Mouse (Mus musculus) liver, postnatal 0 days (tissue): Measurements from ENCODE around the gene Tcam1.

Source experiments
- CTCF ChIP-seq: sonication (generic); IDR thresholded peaks from 2 replicates; pipeline ENCODE4 v1.5.1; 2016; ENCODE audit warnings: antibody characterized with exemption, low read depth
- EP300 ChIP-seq: IDR thresholded peaks from 2 replicates; pipeline ENCODE4 v1.6.1; 2016; ENCODE audit warnings: antibody characterized with exemption, low read depth, mild to moderate bottlenecking

DNA sequence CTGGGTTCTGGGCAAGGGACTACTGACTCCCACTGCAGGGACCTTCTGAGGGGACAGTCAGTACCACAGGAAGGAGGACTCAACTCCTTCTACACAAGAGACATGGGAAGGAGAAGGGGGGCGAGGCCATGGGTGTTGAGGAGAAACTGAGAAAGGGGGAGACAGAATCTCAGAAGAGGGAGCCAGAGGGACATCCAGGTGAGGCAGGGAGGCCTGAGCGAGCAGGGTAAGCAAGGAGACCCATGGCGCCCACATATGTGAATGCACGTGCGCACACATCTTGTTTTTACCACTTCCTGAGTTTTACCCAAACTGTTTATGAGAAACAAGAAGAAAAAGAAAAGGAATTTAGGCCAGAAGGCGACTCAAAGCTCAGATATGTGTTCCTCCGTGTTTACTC, 41.3 kb downstream of the Tcam1 start:
- TF ChIP-seq EP300 (no peak), CTCF (no peak)
